Mouse (Mus musculus): ENCODE results near the gene Olfr810.

- no peak for TF ChIP-seq CTCF (conservative IDR thresholded peaks at IDR 0.05; ENCODE audit: low read length)
- no peak for TF ChIP-seq NANOG (IDR thresholded peaks at IDR 0.05; ENCODE audit: borderline replicate concordance, low read length)
Observed at GRCm38 (mm10) chr10:129757693-129758092, 37.0 kb downstream of the Olfr810 start, which contains the start of gene Olfr807.

Data from E14TG2a.4 (cell line).